Mouse (Mus musculus) liver, embryonic 13.5 days (tissue): ENCODE results near the gene Atg4d. TPM values are rescaled to one million over a fixed set of nuclear protein-coding genes. Genes with fewer than 3 reads are reported as not detected.

Experiments used
- polyA plus RNA-seq: library from polyadenylated mRNA; unstranded; fragments of >200 nt; fragmentation: Nextera tagmentation; extraction: Ambion mirVana; gene quantifications from 2 replicates; pipeline ENCODE4 v1.2.1, GENCODE M21; 2015

Gene Atg4d
- polyA plus RNA-seq, 1 experiment from 2014 or later: 85.5 TPM

Other genes starting within 250 kb of the Atg4d start
- 9.6 and 9.7 TPM in 2 replicates for gene Icam1, start 249.3 kb upstream of the Atg4d start, polyA plus RNA-seq
- gene Icam4, start 235.9 kb upstream of the Atg4d start, polyA plus RNA-seq: 244 and 254 TPM in 2 replicates
- gene Icam5, start 233.2 kb upstream of the Atg4d start, polyA plus RNA-seq: 0.21 and 0.29 TPM in 2 replicates
- 0.38 TPM in 1 of 2 replicates, not detected in the other for gene Zglp1, start 198.2 kb upstream of the Atg4d start, polyA plus RNA-seq
- gene Gm49373, start 192.2 kb upstream of the Atg4d start, polyA plus RNA-seq: 0.56 and 0.68 TPM in 2 replicates
- 36.6 and 41.0 TPM in 2 replicates for gene Fdx1l, start 191.7 kb upstream of the Atg4d start, polyA plus RNA-seq
- gene Gm38431, start 173.3 kb upstream of the Atg4d start, polyA plus RNA-seq: 1.3 and 1.6 TPM in 2 replicates
- gene Raver1, start 173.3 kb upstream of the Atg4d start, polyA plus RNA-seq: 18.4 and 27.0 TPM in 2 replicates
- 6.2 and 7.2 TPM in 2 replicates for gene Tyk2, start 134.1 kb upstream of the Atg4d start, polyA plus RNA-seq
- gene Cdc37, start 115.3 kb upstream of the Atg4d start, polyA plus RNA-seq: 170 and 200 TPM in 2 replicates
- 2.0 and 2.1 TPM in 2 replicates for gene Pde4a, start 99.6 kb upstream of the Atg4d start, polyA plus RNA-seq
- 31.9 TPM in 2 replicates for gene Keap1, start 25.9 kb upstream of the Atg4d start, polyA plus RNA-seq
- 0.03 and 0.10 TPM in 2 replicates for gene S1pr5, start 16.9 kb upstream of the Atg4d start, polyA plus RNA-seq
- 9.9 and 10.3 TPM in 2 replicates for gene Kri1, start 22.7 kb downstream of the Atg4d start, polyA plus RNA-seq
- 104 and 105 TPM in 2 replicates for gene Cdkn2d, start 26.1 kb downstream of the Atg4d start, polyA plus RNA-seq
- 0.17 and 0.24 TPM in 2 replicates for gene Ap1m2, start 47.0 kb downstream of the Atg4d start, polyA plus RNA-seq
- 17.3 and 19.1 TPM in 2 replicates for gene Slc44a2, start 55.4 kb downstream of the Atg4d start, polyA plus RNA-seq
- gene Ilf3, start 102.6 kb downstream of the Atg4d start, polyA plus RNA-seq: 50.9 and 58.8 TPM in 2 replicates
- gene Qtrt1, start 146.5 kb downstream of the Atg4d start, polyA plus RNA-seq: 24.3 and 28.6 TPM in 2 replicates
- 51.8 and 56.8 TPM in 2 replicates for gene Dnm2, start 159.6 kb downstream of the Atg4d start, polyA plus RNA-seq
- 36.9 and 38.5 TPM in 2 replicates for gene Tmed1, start 245.0 kb downstream of the Atg4d start, polyA plus RNA-seq